Mouse (Mus musculus): ENCODE results near the gene Fgfr4.
"Not testable (repeated sequence)": the region's sequence is repeated elsewhere in the genome, so short reads cannot be mapped to it uniquely, and the experiment has no call there.

Fgfr4 gene

DNA sequence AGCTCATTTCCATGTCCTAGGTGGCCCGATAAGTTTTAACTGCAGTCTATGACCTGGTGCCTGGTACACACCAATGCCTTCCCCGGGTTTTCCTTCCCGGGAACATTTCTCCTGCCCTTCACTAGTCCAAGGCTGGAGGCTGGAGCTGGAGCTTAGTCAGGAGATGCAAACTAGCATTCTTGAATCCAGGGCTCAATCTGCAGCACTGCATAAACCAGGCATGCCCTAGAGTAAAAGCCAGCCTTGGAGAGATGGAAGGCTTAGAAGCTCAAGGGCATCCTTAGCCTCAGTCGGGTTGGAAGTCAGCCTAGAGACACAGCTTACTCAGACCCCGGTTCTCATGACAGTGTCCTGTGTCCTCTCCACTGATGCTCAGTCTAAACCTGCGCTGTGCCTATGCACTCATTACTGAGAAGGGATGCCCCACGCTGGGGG lies 19.9 kb downstream of the Fgfr4 start:
- no peak for DNase-seq

DNA sequence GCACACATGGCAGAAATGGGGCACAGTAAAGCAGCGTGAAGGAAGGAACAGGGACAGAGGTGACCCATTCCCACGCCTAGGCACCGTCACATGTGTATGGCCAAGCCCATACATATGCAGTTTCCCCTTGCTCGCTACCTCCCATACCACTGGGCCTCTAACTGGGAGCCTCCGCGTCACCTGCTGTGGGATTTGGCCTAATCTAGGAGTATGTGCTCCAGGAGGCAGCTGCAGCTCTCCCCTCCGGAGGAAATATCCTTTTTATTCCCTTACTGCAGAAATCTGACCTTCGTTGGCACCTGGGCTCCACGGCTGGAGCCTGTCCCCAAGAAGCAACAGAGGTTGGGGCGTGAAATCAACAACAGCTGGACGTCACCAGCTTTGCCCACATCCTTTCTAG lies 21.9 kb downstream of the Fgfr4 start:
- no peak for DNase-seq

- DNase-seq, result no peak
Observed at GRCm38 (mm10) chr13:55176265-55176664, 23.8 kb downstream of the Fgfr4 start.

- DNase-seq, result no peak
Observed at GRCm38 (mm10) chr13:55177903-55178496, 25.6 kb downstream of the Fgfr4 start.

DNA sequence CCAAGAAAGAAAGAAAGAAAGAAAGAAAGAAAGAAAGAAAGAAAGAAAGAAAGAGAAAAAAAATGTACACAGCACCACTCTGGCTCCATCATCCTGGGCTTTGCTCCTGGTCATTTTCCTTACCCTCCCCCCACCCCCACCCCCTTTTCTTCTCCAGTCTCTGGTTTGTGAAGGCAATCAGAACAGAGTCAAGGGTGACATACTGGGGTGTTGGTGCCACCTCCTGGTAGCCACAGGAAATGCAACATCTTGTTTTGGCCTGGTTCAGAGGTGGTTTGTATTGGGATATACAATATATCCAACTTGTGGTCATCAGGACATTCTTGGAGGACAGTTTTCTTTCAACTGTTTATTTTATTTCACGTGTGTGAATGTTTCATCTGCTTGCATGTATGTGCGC lies 26.1 kb downstream of the Fgfr4 start:
- DNase-seq, result peak; percentile 69

DNA sequence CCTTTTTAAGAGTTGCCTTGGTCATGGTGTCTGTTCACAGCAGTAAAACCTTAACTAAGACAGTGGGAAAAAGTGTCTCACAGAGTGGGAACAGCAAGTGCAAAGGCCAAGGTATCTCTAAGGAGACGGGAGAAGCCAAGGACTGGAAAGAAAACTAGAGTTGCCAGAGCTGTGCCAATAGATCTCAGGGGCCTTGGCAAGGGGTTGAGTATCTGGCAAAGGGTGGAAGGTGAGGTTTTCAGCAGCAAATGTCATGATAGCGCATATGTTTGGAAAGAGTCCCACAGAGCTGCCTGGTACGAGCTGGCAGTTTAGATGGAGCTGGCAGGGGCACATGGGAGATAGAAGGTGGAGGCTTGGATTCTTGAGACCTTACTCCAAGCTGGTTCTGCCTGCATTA lies 27.2 kb downstream of the Fgfr4 start:
- no peak for DNase-seq

GRCm38 (mm10) chr13:55181786-55182172 lies 29.3 kb downstream of the Fgfr4 start:
- DNase-seq, result no peak

DNA sequence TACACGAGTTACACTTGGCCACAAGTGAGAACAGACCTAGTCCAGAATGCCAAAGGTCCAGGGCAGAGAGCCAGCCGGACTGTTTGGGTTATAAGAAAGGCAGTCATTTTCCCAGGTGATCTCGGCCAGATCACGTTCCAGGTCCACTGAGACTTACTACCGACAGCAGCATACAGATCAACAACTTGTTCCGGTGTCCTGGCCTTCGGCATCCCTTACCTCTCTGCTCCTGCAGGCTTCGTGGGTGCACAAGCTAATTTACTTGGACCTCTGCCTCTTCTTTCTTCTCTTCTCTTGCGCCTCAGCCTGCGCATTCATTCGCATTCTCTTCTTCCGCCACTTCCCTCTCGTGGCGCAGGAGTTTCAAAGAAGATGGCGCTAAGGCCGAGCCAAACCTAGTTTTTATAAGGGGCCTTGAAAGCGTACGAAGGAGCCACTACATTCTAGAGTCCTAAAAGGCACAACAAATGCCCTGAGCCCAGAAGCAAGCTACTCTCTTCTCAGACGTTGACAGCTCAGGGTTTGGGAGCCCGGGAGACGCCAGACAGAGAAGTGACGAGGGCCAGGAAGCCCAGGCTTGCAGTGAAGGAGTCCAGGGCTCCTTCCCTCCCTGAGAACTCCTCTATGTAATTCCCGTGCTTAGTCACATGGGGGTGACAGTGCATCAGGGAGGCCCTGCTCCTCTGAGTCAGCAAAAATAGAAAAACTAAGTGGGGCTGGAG lies 29.9 kb downstream of the Fgfr4 start:
- DNase-seq, result peak; percentile 84

- DNase-seq, result no peak
Observed at GRCm38 (mm10) chr13:55183382-55183781, 30.9 kb downstream of the Fgfr4 start.

GRCm38 (mm10) chr13:55187062-55187461 lies 34.6 kb downstream of the Fgfr4 start:
- not testable (repeated sequence) for DNase-seq

GRCm38 (mm10) chr13:55189531-55190107 lies 37.2 kb downstream of the Fgfr4 start:
- no peak for DNase-seq

DNA sequence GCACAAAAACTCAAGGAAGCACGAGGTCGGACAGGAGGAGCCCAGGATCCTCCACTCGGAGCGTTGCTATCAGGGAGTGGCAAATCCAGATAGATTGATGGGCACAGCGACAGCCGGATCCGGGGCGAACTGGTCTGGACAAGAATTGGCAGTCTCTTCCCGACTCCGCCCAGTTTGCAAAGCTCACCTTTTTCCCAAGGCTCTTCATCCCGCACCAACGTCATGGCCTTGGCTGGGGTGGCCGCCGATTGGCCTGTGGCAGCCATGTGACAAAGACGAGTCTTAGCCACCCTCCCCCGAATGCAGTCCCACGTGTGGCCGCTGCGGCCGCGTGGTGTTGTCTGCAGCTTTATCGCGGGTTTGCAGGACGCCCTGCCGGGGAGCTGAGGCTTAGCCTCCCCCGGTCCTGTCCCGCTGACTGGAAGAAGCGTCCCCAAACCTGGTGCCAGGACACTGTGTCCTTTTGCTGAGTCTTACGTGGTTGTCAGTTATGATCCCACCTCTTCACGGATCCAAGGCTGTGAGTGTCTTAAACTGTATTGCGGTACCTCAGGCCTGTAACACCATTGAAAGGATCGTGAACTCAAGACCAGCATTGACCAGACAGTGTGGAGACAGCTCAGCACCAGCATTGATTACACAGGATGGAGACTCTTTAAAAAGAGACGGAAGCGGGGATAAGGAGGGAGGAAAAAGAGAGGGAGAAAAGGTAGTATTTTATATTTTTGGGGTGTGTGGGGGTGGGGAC lies 37.9 kb downstream of the Fgfr4 start:
- peak; percentile 98 for DNase-seq

- DNase-seq, result no peak
Observed at GRCm38 (mm10) chr13:55191535-55191934, 39.1 kb downstream of the Fgfr4 start.

DNA sequence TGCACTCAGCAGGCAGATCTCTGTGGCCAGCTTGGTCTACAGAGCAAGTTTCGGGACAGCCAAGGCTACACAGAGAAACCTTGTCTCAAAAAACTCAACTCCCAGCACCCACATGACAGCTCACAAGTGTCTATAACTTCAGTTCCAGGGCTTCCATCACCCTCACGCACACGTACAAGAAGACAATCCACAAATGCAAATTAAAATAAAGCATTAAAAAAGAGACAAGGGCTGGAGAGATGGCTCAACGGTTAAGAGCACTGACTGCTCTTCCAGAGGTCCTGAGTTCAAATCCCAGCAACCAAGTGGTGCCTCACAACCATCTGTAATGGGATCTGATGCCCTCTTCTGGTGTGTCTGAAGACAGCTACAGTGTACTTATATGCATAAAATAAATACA lies 50.3 kb downstream of the Fgfr4 start:
- DNase-seq, result not testable (repeated sequence)

GRCm38 (mm10) chr13:55203740-55204139 lies 51.3 kb downstream of the Fgfr4 start:
- no peak for DNase-seq

- no peak for DNase-seq
Observed at GRCm38 (mm10) chr13:55204667-55205389, 52.4 kb downstream of the Fgfr4 start.

- no peak for DNase-seq
Observed at GRCm38 (mm10) chr13:55205448-55206205, 53.2 kb downstream of the Fgfr4 start.

GRCm38 (mm10) chr13:55208837-55209648 lies 56.6 kb downstream of the Fgfr4 start:
- DNase-seq, result peak; percentile 8

GRCm38 (mm10) chr13:55209649-55210192 lies 57.3 kb downstream of the Fgfr4 start, which contains the start of gene Nsd1:
Nsd1 (plus strand) TSS chr13:55209782.
- DNase-seq, result no peak

GRCm38 (mm10) chr13:55210193-55210970 lies 57.9 kb downstream of the Fgfr4 start:
- DNase-seq, result peak; percentile 85
